Mouse (Mus musculus) MEL-GATA-1-ER (cell line): Measurements from ENCODE around the gene H2al1h.
"Not testable (repeated sequence)": the region's sequence is repeated elsewhere in the genome, so short reads cannot be mapped to it uniquely, and the experiment has no call there.

ENCODE experiments used
- DNase-seq: peaks from one replicate; pipeline ENCODE4 v3.0.0-alpha.2; 2012; ENCODE audit warnings: low read depth; ENCODE audit errors: extremely low read depth

Gene H2al1h

DNA sequence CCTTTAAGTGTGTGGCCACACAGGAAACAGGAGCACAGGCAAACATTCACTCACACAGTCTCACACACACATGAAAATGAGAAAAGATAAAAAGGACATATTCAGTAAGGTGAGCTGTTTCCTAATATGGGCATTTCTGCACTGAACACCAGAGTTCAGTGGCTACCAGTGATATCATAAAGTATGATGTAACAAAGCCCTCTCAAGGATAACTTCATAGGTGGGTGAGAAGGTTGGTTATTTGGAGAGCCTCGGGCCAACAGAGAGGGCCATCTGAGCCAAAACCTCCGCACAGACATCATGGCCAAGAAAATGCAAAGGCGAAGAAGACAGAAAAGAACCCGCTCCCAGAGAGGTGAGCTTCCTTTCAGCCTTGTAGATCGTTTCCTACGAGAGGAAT lies at the start of gene H2al1h:
TSS of gene H2al1h (plus strand) at position 301 of the 400 bp plus-strand sequence.
- not testable (repeated sequence) for DNase-seq

DNA sequence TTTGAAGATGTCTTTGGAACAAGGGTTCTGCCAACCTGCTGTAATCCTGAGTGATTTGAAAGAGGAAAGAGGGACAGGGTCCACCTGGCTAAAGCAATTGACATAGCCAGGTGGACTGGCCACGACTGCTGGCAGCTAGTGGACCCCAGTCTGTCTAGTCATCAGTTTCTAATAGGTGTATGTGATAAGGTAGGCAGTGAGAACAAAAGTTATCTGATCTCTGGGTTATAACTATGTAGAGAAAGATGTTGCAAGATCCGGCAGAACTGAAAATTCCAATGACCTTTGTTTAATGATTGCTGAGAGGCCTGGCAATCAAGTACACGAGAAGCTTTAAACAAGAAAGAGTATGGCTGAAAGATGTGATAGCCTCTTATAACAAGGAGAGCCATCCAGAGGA lies 48.1 kb upstream of the H2al1h start:
- no peak for DNase-seq

DNA sequence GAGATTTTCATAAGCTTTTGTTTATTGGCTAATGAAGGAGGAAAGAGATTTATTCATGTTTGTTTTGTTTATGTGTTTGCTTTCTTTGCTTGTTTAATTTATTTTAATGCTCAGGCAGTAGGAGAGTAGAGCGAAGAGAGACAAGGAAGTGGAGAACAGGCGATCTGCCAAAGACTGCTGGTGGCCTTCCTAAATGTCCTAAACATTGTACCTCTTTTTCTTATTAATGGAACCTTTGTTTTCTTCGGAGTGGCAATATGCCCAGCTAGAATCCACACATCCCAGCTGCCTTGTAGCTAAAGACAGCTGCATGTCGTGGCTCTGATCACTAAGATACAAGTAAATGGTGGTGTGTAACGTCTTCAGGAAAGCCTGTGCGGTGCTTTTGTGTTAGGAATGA lies 44.2 kb upstream of the H2al1h start:
- no peak for DNase-seq

DNA sequence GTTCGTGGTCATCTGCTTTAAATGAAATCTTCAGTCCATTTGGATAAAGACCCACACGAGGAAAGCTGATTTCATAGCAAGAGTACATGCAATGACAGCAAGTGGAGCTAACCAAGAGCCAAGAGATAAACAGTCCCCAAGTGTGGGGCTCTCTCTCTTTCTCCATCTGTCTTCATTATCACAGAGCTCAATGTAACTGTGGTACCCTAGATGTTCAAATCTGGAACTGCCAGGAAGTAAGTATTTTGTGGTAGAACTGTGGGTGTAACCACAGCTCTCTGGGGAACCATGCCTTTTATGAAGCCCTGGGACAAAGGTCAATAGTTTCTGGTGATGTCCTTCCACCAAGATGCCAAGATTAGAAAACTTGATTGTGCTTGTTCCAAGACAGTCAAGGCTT lies 40.6 kb upstream of the H2al1h start:
- no peak for DNase-seq

DNA sequence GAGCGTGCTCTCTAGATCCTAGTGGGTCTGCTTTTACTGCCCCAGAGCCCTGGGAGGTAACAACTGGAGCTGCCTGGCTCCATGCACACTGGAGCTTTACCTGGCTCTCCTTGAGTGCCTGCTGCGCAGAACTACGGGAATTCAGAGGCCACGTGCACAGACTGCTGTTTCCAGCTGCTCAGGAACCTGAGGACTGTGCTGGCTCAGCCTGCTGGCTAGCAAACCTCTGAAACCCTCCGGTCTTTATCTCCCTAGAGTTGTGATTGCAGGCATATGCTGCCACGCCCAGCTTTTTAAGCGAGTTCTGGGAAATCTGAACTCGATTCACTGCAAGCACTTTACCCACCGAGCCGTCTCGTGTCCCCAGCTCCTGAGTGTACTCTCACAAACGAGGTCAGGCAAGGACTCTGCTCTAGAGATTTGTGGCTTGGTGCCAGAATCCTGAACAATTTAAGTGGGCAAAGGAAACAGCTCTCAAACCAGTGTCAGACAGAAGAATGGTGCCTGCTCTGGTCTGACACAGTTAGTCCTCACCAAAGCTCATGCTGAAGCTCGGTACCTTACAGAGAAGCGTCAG lies 32.9 kb upstream of the H2al1h start:
- no peak for DNase-seq

DNA sequence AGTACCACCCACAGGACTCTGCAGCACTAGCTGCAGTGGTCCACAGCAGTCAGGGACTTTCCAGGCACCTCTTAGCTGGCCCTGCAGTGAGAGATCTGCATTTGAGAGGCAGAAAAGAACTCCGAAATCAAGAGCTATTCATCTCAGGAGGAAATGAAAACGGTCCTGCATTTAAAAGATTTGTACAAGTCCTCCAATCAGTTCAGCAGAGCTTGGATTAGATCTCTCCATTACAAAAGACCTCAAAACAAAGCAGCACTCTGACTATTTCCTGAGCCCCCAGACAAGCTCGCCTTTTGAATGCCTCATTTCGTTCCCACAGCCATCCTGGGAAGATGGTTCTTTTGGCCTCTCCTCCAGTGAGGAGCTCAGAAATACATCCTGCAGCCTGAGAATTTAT lies 32.0 kb upstream of the H2al1h start:
- no peak for DNase-seq

DNA sequence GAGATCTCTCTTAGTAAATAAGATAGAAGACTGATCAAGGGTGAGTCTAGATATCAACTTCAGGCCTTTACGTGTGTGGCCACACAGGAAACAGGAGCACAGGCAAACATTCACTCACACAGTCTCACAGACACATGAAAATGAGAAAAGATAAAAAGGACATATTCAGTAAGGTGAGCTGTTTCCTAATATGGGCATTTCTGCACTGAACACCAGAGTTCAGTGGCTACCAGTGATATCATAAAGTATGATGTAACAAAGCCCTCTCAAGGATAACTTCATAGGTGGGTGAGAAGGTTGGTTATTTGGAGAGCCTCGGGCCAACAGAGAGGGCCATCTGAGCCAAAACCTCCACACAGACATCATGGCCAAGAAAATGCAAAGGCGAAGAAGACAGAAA lies 22.3 kb upstream of the H2al1h start, which contains the start of gene H2al1a:
TSS of gene H2al1a (plus strand) at position 301 of the 400 bp plus-strand sequence.
- not testable (repeated sequence) for DNase-seq

DNA sequence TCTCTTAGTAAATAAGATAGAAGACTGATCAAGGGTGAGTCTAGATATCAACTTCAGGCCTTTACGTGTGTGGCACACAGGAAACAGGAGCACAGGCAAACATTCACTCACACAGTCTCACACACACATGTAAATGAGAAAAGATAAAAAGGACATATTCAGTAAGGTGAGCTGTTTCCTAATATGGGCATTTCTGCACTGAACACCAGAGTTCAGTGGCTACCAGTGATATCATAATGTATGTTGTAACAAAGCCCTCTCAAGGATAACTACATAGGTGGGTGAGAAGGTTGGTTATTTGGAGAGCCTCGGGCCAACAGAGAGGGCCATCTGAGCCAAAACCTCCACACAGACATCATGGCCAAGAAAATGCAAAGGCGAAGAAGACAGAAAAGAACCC lies 19.2 kb upstream of the H2al1h start, which contains the start of gene H2al1b:
TSS of gene H2al1b (plus strand) at position 301 of the 400 bp plus-strand sequence.
- not testable (repeated sequence) for DNase-seq

DNA sequence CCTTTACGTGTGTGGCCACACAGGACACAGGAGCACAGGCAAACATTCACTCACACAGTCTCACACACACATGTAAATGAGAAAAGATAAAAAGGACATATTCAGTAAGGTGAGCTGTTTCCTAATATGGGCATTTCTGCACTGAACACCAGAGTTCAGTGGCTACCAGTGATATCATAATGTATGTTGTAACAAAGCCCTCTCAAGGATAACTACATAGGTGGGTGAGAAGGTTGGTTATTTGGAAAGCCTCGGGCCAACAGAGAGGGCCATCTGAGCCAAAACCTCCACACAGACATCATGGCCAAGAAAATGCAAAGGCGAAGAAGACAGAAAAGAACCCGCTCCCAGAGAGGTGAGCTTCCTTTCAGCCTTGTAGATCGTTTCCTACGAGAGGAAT lies 15.9 kb upstream of the H2al1h start, which contains the start of gene H2al1c:
TSS of gene H2al1c (plus strand) at position 301 of the 400 bp plus-strand sequence.
- DNase-seq: not testable (repeated sequence)

DNA sequence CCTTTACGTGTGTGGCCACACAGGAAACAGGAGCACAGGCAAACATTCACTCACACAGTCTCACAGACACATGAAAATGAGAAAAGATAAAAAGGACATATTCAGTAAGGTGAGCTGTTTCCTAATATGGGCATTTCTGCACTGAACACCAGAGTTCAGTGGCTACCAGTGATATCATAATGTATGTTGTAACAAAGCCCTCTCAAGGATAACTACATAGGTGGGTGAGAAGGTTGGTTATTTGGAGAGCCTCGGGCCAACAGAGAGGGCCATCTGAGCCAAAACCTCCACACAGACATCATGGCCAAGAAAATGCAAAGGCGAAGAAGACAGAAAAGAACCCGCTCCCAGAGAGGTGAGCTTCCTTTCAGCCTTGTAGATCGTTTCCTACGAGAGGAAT lies 12.8 kb upstream of the H2al1h start, which contains the start of gene H2al1d:
TSS of gene H2al1d (plus strand) at position 301 of the 400 bp plus-strand sequence.
- not testable (repeated sequence) for DNase-seq

DNA sequence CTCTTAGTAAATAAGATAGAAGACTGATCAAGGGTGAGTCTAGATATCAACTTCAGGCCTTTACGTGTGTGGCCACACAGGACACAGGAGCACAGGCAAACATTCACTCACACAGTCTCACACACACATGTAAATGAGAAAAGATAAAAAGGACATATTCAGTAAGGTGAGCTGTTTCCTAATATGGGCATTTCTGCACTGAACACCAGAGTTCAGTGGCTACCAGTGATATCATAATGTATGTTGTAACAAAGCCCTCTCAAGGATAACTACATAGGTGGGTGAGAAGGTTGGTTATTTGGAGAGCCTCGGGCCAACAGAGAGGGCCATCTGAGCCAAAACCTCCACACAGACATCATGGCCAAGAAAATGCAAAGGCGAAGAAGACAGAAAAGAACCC lies 9.7 kb upstream of the H2al1h start, which contains the start of gene H2al1e:
TSS of gene H2al1e (plus strand) at position 301 of the 400 bp plus-strand sequence.
- DNase-seq: not testable (repeated sequence)

DNA sequence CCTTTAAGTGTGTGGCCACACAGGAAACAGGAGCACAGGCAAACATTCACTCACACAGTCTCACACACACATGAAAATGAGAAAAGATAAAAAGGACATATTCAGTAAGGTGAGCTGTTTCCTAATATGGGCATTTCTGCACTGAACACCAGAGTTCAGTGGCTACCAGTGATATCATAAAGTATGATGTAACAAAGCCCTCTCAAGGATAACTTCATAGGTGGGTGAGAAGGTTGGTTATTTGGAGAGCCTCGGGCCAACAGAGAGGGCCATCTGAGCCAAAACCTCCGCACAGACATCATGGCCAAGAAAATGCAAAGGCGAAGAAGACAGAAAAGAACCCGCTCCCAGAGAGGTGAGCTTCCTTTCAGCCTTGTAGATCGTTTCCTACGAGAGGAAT lies 6.4 kb upstream of the H2al1h start, which contains the start of gene H2al1f:
TSS of gene H2al1f (plus strand) at position 301 of the 400 bp plus-strand sequence.
- not testable (repeated sequence) for DNase-seq

DNA sequence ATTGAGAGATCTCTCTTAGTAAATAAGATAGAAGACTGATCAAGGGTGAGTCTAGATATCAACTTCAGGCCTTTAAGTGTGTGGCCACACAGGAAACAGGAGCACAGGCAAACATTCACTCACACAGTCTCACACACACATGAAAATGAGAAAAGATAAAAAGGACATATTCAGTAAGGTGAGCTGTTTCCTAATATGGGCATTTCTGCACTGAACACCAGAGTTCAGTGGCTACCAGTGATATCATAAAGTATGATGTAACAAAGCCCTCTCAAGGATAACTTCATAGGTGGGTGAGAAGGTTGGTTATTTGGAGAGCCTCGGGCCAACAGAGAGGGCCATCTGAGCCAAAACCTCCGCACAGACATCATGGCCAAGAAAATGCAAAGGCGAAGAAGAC lies 3.3 kb upstream of the H2al1h start, which contains the start of gene H2al1g:
TSS of gene H2al1g (plus strand) at position 301 of the 400 bp plus-strand sequence.
- DNase-seq: not testable (repeated sequence)

DNA sequence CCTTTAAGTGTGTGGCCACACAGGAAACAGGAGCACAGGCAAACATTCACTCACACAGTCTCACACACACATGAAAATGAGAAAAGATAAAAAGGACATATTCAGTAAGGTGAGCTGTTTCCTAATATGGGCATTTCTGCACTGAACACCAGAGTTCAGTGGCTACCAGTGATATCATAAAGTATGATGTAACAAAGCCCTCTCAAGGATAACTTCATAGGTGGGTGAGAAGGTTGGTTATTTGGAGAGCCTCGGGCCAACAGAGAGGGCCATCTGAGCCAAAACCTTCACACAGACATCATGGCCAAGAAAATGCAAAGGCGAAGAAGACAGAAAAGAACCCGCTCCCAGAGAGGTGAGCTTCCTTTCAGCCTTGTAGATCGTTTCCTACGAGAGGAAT lies 3.1 kb downstream of the H2al1h start, which contains the start of gene H2al1i:
TSS of gene H2al1i (plus strand) at position 301 of the 400 bp plus-strand sequence.
- DNase-seq: not testable (repeated sequence)

DNA sequence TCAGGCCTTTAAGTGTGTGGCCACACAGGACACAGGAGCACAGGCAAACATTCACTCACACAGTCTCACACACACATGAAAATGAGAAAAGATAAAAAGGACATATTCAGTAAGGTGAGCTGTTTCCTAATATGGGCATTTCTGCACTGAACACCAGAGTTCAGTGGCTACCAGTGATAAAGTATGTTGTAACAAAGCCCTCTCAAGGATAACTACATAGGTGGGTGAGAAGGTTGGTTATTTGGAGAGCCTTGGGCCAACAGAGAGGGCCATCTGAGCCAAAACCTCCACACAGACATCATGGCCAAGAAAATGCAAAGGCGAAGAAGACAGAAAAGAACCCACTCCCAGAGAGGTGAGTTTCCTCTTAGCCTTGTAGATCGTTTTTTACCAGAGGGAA lies 6.2 kb downstream of the H2al1h start, which contains the start of gene H2al1j:
TSS of gene H2al1j (plus strand) at position 301 of the 400 bp plus-strand sequence.
- DNase-seq: not testable (repeated sequence)

DNA sequence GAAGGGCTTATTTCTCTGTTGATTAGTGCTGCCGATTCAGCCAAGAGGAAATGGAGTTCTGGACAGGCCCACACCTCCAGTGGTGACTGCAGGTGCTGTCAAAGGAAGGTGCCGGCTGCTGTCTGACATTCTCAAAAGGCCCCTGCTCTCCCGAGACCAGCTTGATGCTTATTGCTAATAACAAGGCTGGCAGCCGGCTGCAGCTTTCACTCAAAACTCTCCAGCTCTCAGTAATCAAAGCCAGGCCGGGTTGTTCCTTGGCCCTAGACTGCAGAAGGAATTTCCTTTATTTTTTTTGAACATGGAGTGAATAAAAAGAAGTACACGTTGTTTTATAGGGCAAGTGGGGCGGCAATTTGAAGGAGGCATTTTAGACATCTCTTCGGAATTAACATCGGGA lies 24.5 kb downstream of the H2al1h start:
- no peak for DNase-seq

DNA sequence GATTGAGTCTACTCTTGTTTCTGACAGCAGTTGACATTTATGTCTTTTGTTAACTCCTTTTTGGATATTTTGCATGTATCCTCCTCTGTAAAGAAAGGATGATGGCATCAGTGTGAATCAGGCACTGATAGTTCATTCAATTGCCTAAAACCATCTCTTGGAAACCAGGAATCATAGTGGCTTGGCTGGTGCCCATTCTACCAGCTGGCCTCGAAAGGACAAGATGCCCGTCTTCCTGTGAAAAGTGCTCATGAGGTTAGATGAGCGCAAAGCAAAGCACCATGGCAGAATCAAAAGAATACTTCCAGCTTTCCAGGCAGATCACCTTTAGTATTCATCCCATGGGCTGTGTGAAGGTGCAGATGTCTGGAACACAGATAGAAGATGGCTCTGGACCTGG lies 25.5 kb downstream of the H2al1h start:
- DNase-seq: no peak

DNA sequence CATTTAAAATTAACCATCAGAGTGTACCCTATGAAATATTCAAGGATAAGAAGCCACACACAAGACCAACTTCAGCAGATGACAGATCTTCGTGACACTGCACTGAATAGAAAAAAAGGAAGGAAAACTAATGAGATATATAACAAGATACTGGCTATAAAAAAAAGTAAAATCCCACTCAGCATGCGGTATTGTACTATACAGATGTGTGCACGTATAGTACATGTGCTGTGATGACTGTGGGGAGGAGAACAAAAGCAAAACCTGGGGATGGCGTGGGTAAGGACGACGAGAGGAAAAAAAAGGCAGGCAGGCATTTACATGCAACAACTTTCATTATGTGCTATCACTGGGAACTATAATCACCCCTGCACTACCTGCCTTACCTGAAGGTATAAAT lies 39.5 kb downstream of the H2al1h start:
- DNase-seq: no peak

DNA sequence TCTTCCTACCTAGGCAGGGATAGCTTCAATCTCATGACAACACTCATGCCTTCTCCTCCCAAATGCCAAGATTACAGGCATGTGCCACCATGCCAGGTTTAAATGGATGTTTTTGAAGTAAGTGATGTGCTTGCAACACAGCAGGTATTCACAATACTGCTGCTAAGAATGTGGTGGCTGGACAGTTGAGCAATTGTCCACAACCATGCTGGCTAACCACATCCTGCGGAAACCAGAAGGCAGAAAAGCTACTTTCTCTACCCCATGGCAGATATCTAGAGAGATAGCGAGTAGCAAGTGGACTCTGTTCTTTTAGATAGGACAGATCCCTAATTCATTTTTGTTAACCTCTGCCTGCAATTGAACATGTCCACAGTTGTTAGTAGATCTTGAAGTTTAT lies 40.0 kb downstream of the H2al1h start:
- no peak for DNase-seq

DNA sequence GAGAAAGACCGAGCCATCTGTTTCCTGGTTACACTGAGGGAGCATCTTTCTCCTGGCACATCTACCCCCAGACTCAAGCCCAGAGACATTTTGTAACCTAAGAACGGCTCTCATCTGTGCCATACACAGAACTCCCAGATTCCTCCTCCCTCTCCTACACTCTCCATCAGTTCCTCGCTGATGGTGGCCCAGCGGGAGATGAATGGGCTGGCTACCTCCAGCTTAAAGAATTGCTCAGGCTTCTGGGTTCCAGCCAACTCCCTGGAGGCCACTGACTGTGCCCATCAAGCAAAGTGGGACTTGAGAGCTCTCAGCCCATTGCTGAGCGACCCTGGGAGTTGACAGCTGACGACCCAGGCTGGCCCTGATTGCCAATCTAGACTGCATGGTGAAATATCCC lies 42.6 kb downstream of the H2al1h start:
- no peak for DNase-seq

DNA sequence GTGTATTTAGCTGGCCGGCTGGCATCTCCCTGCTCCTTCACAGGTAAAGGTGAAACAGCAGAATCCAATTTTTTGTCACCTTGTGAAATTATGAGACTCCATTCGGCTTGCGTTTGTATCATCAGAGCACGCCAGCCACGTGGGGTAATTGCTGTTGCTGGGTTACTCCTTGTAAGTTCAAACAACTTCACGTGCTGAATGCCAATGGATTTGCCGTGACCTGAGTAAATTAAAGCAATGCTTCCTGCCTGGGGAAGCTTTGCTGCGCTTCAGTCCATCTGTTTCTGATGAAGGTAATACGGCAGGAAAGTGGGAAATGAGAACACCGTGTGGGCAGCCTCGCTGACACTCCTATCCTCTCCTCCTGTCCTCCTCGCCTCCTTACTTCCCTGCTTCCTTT lies 43.9 kb downstream of the H2al1h start:
- no peak for DNase-seq
